Mouse (Mus musculus) left cerebral cortex, adult 8-10 months (tissue): ENCODE measurements at regions not wholly inside any gene's neighbourhood (a gene's known extent, or its start where the extent isn't known, plus 50 kb on each side); places are given as distances from the start of the nearest gene placed in this dataset.
A peak's percentile ranks its signal among the peaks of the same experiment; 100 is the strongest.

Experiments
- DNase-seq, 2 experiments: peaks; one replicate each; pipeline ENCODE4 v3.0.0; 2022; ENCODE audit warnings: low spot score in 2 of 2

GRCm38 (mm10) chr9:115665337-115666004 lies 243.8 kb upstream of the Gadl1 start:
- no peak for DNase-seq

- no peak for DNase-seq
These were observed 242.7 kb upstream of the Gadl1 start for GRCm38 (mm10) chr9:115666530-115666929.

- DNase-seq = no peak
These were observed 228.3 kb upstream of the Gadl1 start for GRCm38 (mm10) chr9:115680703-115681576.

- no peak for DNase-seq
These were observed 227.4 kb upstream of the Gadl1 start for GRCm38 (mm10) chr9:115681841-115682240.

GRCm38 (mm10) chr9:115683951-115684350 lies 225.3 kb upstream of the Gadl1 start:
- no peak for DNase-seq

GRCm38 (mm10) chr9:115686605-115687004 lies 222.7 kb upstream of the Gadl1 start:
- DNase-seq = no peak

- DNase-seq = no peak
These were observed 216.4 kb upstream of the Gadl1 start for GRCm38 (mm10) chr9:115692837-115693236.

GRCm38 (mm10) chr9:115703791-115704190 lies 205.5 kb upstream of the Gadl1 start:
- no peak for DNase-seq

- DNase-seq = peak; percentile 22 to 25
These were observed 205.0 kb upstream of the Gadl1 start for GRCm38 (mm10) chr9:115704249-115704648.

GRCm38 (mm10) chr9:115705761-115706160 lies 203.5 kb upstream of the Gadl1 start:
- DNase-seq = no peak

- DNase-seq = no peak
These were observed 200.9 kb upstream of the Gadl1 start for GRCm38 (mm10) chr9:115708199-115708934.

GRCm38 (mm10) chr9:115710039-115710739 lies 199.1 kb upstream of the Gadl1 start:
- DNase-seq = peak in 1 of 2 experiments; percentile 5

- no peak for DNase-seq
These were observed 188.9 kb upstream of the Gadl1 start for GRCm38 (mm10) chr9:115720306-115720705.

- DNase-seq = no peak
These were observed 188.4 kb upstream of the Gadl1 start for GRCm38 (mm10) chr9:115720841-115721240.

GRCm38 (mm10) chr9:115724063-115724462 lies 185.2 kb upstream of the Gadl1 start:
- no peak for DNase-seq

- DNase-seq = no peak
These were observed 181.9 kb upstream of the Gadl1 start for GRCm38 (mm10) chr9:115727361-115727760.

GRCm38 (mm10) chr9:115731557-115731956 lies 177.7 kb upstream of the Gadl1 start:
- DNase-seq = no peak

GRCm38 (mm10) chr9:115733104-115733503 lies 176.2 kb upstream of the Gadl1 start:
- DNase-seq = no peak

GRCm38 (mm10) chr9:115739984-115740383 lies 169.3 kb upstream of the Gadl1 start:
- DNase-seq = no peak

- DNase-seq = no peak
These were observed 162.8 kb upstream of the Gadl1 start for GRCm38 (mm10) chr9:115746436-115746835.

- DNase-seq = no peak
These were observed 148.8 kb upstream of the Gadl1 start for GRCm38 (mm10) chr9:115760496-115760895.
